Mouse (Mus musculus): Measurements from ENCODE around the gene Aco2. TPM values are rescaled to one million over a fixed set of nuclear protein-coding genes. Genes with fewer than 3 reads are reported as not detected.
A peak's percentile ranks its signal among the peaks of the same experiment; 100 is the strongest.

The Aco2 gene
- polyA plus RNA-seq, 1 experiment from 2014 or later = 293 TPM

DNA sequence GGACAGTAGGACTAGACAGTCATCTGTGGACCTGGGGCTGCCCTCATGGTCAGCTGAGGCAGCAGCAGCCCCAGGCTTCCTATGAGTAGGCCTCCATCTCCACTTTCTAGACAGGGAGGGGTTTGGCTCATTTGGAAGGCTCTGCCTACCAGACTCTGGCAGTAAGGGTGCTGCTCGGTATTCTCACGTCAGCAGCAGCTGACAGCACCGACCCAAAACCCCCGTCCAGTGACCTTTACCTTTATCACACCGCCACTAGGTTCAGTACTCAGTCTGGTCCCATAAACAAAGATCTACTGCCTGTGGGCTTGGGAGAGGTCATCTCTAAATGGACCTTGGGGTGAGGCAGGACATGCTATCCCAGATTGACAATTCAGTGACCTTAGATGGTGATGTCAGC, 43.6 kb downstream of the Aco2 start:
- WGBS = 72% methylated on average over 5 of the region's 5 CpGs
- Histone ChIP-seq H3K4me3 (ENCODE audit: low read length) (no peak overlapping the region), H3K27ac (ENCODE audit: low read length) (no peak overlapping the region), H3K4me2 (replicated peaks; ENCODE audit: low read depth, low read length) (no peak overlapping the region), H3K9me3 (ENCODE audit: low read length) (no peaks in the 10 kb centered on the region), H3K9ac (replicated peaks; ENCODE audit: low read length) (no peak overlapping the region), H3K4me1 (ENCODE audit: insufficient read depth, low read length) (0 out of 2 replicates have a peak, but pooled peaks cover 4% of the 10 kb centered on the region), H3K27me3 (ENCODE audit: insufficient read depth, low read length) (no peaks in the 10 kb centered on the region), H3K36me3 (ENCODE audit: insufficient read depth, low read length) (peaks cover 63% of the 10 kb centered on the region)
- no peak for ATAC-seq (ENCODE audit: low FRiP score, low TSS enrichment)

DNA sequence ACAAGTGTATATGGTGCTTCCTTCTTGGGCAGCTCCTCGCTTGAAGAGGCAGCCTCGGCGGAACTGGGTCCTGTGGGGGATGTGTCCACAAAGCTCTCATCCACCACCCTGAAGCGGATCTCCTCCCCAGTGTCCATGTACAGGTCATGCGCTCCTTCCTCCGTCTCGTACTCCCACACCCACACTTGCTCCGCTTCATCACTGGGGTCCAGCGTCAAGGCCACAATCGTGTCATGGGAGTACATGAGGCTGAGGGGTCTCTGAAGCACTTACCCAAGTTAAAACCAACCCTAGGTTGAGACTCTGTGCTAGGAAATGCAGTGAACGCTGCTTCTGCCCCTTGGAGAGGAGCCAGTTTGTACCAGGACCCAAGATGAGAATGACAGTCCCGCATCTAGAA, 45.1 kb downstream of the Aco2 start:
- Histone ChIP-seq H3K9ac (replicated peaks; ENCODE audit: low read length) (no peak overlapping the region), H3K4me3 (ENCODE audit: low read length) (no peak overlapping the region), H3K9me3 (ENCODE audit: low read length) (no peaks in the 10 kb centered on the region), H3K4me1 (ENCODE audit: insufficient read depth, low read length) (0 out of 2 replicates have a peak, but pooled peaks cover 3% of the 10 kb centered on the region), H3K36me3 (ENCODE audit: insufficient read depth, low read length) (peaks cover 48% of the 10 kb centered on the region), H3K27me3 (ENCODE audit: insufficient read depth, low read length) (no peaks in the 10 kb centered on the region), H3K4me2 (replicated peaks; ENCODE audit: low read depth, low read length) (no peak overlapping the region), H3K27ac (ENCODE audit: low read length) (peak overlapping the region; percentile 39; the same call in 1 of the 2 replicates)
- ATAC-seq (ENCODE audit: low FRiP score, low TSS enrichment) = no peak
- WGBS = 62% methylated on average over 12 of the region's 12 CpGs

DNA sequence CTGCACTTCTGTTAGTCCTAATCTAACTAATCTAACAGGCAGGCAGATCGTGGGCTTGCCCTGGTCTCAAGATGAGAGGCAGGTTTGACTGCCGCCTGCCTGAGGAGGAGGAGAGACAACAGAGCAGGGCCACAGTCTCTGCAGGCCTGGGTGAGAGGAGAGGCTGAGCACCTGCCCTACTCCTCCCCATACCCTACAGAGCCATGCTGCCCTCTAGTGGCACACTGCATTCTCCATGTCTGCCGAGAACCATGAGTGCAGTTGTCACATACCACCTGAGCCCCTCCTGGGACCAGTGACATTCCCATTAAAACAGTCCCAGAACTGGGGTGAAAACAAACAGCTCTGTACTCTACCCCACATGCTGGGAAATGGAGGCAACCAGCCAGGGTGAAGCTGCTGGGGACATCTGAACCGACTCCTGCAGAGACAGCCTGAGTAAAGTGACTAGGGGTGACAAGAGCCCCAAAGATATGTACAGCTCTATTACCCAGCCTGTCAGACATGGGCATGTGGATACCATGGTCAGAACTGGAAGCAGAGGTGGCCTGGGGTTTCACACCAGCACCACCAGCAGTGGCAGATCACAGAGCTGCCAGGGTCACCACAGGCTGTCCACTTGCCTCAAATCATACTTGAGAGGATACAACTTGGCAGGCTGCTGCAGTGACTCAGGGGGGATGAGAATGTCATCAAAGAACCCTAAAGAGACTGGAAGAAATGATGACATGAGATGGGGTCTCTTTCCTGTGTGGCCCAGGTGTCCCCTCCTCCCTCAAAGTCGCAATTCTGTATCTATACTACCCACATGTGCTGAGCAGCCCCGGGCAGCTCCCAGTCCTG, 45.7 kb downstream of the Aco2 start:
- no peaks in the 10 kb centered on the region for H3K9me3 ChIP-seq (ENCODE audit: low read length)
- no peaks in the 10 kb centered on the region for H3K4me1 ChIP-seq (ENCODE audit: insufficient read depth, low read length)
- H3K36me3 ChIP-seq (ENCODE audit: insufficient read depth, low read length) = peaks cover 41% of the 10 kb centered on the region
- no peaks in the 10 kb centered on the region for H3K27me3 ChIP-seq (ENCODE audit: insufficient read depth, low read length)
- ATAC-seq (ENCODE audit: low FRiP score, low TSS enrichment) = peak; percentile 73
- H3K4me3 ChIP-seq (ENCODE audit: low read length) = no peak overlapping the region
- H3K9ac ChIP-seq (replicated peaks; ENCODE audit: low read length) = no peak overlapping the region
- H3K4me2 ChIP-seq (replicated peaks; ENCODE audit: low read depth, low read length) = no peak overlapping the region
- 50% methylated on average over 6 of the region's 6 CpGs for WGBS
- peak overlapping the region; percentile 39; the same call in 1 of the 2 replicates for H3K27ac ChIP-seq (ENCODE audit: low read length)

DNA sequence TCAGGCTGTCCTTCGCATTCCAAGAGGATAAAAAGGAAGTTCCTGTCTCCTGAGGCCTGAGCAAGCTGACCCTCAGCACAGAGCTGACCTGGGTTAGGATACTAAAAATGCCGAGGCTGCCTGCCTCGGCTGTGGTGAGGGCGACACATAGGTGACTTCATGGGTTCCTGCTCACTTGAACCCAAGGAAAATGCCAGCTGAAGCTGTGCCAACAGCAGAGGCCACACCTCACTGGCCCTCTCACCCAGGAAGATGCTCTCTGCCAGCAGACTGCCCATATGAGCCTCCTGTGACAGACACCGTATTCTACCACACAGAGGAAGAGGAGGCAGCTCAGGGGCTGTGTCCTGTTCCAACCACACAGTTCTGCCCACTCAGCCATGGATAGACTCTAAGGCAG, 47.0 kb downstream of the Aco2 start:
- no peaks in the 10 kb centered on the region for H3K9me3 ChIP-seq (ENCODE audit: low read length)
- H3K4me1 ChIP-seq (ENCODE audit: insufficient read depth, low read length) = peaks cover 5% of the 10 kb centered on the region
- no peak for ATAC-seq (ENCODE audit: low FRiP score, low TSS enrichment)
- no peak overlapping the region for H3K4me3 ChIP-seq (ENCODE audit: low read length)
- H3K27ac ChIP-seq (ENCODE audit: low read length) = no peak overlapping the region
- H3K9ac ChIP-seq (replicated peaks; ENCODE audit: low read length) = no peak overlapping the region
- H3K4me2 ChIP-seq (replicated peaks; ENCODE audit: low read depth, low read length) = no peak overlapping the region
- H3K27me3 ChIP-seq (ENCODE audit: insufficient read depth, low read length) = no peaks in the 10 kb centered on the region
- 66% methylated on average over 5 of the region's 5 CpGs for WGBS
- peaks cover 29% of the 10 kb centered on the region for H3K36me3 ChIP-seq (ENCODE audit: insufficient read depth, low read length)

DNA sequence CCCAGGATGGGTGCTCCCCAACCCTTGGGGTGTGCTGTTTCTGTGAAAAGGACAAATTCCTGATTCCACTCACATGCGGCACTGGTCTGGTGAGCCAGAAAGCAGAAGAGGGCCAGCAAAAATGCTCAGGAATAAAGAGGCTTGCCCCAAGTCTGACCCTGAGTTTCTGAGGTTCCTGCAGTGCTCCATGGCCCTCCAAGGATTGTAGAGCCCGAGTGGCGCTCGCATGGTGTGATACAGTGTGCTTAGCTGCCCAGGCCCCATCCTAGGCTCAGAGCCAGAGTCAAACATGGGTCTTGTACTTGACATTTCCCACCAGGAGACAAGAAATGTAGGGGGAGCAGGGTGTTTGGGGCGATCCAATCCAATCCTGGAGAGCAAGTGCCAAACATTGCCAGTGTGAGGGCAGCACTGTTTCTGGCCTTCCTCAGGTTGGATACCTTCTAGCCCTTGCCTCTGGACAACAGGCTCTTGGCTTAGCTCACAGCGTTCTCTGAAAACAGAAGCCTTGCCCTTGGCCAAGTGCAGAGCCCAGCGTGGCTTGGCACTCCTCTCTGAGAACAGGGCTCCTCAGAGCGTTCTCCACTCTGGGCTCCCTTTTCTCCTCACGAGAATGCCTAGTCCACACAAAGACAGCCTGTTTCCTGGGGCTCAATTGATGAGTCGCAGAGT, 48.6 kb downstream of the Aco2 start:
- WGBS = 86% methylated on average over 10 of the region's 10 CpGs
- peaks cover 14% of the 10 kb centered on the region for H3K36me3 ChIP-seq (ENCODE audit: insufficient read depth, low read length)
- H3K27ac ChIP-seq (ENCODE audit: low read length) = no peak overlapping the region
- no peaks in the 10 kb centered on the region for H3K9me3 ChIP-seq (ENCODE audit: low read length)
- no peak for ATAC-seq (ENCODE audit: low FRiP score, low TSS enrichment)
- H3K4me2 ChIP-seq (replicated peaks; ENCODE audit: low read depth, low read length) = no peak overlapping the region
- peaks cover 17% of the 10 kb centered on the region for H3K4me1 ChIP-seq (ENCODE audit: insufficient read depth, low read length)
- H3K27me3 ChIP-seq (ENCODE audit: insufficient read depth, low read length) = no peaks in the 10 kb centered on the region
- no peak overlapping the region for H3K4me3 ChIP-seq (ENCODE audit: low read length)
- no peak overlapping the region for H3K9ac ChIP-seq (replicated peaks; ENCODE audit: low read length)

DNA sequence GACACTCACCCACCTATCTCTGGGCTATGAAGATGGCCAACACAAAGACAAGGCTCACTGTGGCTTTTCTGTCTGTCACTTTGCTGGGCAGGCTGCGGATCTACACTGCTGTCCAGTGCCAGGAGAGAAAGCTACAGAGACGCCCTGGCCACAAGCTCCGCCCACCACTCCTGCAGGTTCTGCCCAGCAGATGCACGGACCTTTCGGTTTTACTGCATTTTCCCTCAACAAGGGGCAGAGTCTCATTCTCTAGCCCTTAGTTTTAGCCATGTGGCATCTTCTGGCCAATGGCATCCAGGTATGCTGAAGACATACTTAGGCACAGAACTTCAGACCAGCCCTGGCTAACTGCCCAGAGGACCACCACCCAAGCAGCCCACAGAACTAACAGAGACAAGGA, 49.1 kb downstream of the Aco2 start:
- Histone ChIP-seq H3K27ac (ENCODE audit: low read length) (no peak overlapping the region), H3K4me2 (replicated peaks; ENCODE audit: low read depth, low read length) (no peak overlapping the region), H3K36me3 (ENCODE audit: insufficient read depth, low read length) (peaks cover 9% of the 10 kb centered on the region), H3K9ac (replicated peaks; ENCODE audit: low read length) (0 out of 2 replicates have a peak overlapping the region, but pooled peaks have one; percentile 14), H3K4me1 (ENCODE audit: insufficient read depth, low read length) (peaks cover 17% of the 10 kb centered on the region), H3K9me3 (ENCODE audit: low read length) (no peaks in the 10 kb centered on the region), H3K4me3 (ENCODE audit: low read length) (no peak overlapping the region), H3K27me3 (ENCODE audit: insufficient read depth, low read length) (no peaks in the 10 kb centered on the region)
- WGBS = 66% methylated on average over 4 of the region's 5 CpGs
- no peak for ATAC-seq (ENCODE audit: low FRiP score, low TSS enrichment)

DNA sequence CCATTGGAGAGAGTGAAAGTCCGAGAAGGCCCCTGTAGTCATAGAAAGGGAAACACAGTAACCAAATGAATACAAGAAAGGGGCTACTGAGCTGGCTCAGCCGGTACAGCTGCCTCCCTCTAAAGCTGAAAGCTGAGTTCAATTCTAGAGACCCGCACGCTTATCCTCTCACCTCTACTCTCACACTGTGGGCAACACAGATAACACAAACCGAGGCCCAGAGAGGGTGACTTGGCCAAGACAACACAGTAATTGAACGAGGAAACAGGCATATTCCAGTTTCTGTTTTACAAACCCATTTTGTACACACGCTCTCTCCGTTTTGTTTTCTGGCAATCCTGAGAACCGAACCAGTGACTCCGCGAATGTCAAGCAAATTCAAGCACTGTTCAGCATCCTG, 52.8 kb downstream of the Aco2 start:
- H3K36me3 ChIP-seq (ENCODE audit: insufficient read depth, low read length) = no peaks in the 10 kb centered on the region
- peak overlapping the region; percentile 78 for H3K4me2 ChIP-seq (replicated peaks; ENCODE audit: low read depth, low read length)
- ATAC-seq (ENCODE audit: low FRiP score, low TSS enrichment) = no peak
- H3K9ac ChIP-seq (replicated peaks; ENCODE audit: low read length) = no peak overlapping the region; the same call in 1 of the 2 replicates
- peaks cover 43% of the 10 kb centered on the region for H3K4me1 ChIP-seq (ENCODE audit: insufficient read depth, low read length)
- peak overlapping the region; percentile 75 for H3K4me3 ChIP-seq (ENCODE audit: low read length)
- no peak overlapping the region for H3K27ac ChIP-seq (ENCODE audit: low read length)
- H3K9me3 ChIP-seq (ENCODE audit: low read length) = no peaks in the 10 kb centered on the region
- 84% methylated on average over 11 of the region's 11 CpGs for whole genome bisulfite sequencing
- H3K27me3 ChIP-seq (ENCODE audit: insufficient read depth, low read length) = no peaks in the 10 kb centered on the region

DNA sequence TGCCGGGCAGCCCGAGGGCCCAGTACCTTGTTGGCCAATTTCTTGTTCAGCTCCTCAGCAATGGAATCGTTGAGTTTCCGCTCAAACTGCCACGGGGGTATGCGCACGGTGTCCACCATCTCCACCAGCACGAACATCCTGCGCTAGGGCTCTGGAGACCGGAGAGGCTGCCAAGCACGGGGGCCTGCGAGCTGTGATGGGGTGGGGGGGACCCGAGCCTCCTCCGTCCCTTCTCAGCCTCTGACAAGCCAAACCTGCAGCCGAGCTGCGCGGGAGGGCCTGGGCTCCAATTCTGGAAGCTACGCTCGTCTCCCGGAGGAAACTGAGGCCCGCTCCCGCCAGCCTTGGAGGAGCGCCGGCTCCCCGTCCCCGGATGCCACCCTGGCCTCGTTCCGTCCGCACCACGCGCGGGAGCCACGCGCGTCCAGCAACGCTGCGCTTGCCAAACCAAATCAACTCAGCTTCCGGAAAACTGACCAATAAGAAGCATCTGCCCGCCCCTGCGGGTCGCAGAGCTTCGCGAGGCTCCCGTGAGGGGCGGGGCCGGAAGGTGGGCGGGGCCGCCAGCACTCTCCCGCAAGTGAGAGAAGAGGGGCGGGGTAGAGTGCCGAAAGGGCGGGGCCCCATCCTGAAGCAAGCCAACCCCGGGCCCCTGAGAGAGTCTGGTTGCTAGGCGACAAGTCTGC, 53.8 kb downstream of the Aco2 start, which contains the start of gene Polr3h:
TSS of gene Polr3h (minus strand) at position 481 of the 686 bp plus-strand sequence.
- Histone ChIP-seq H3K9ac (replicated peaks; ENCODE audit: low read length) (peak within 1 kb of the TSS; percentile 82), H3K4me1 (ENCODE audit: insufficient read depth, low read length) (peaks cover 46% of the 10 kb centered on the region), H3K36me3 (ENCODE audit: insufficient read depth, low read length) (no peaks in the 10 kb centered on the region), H3K27me3 (ENCODE audit: insufficient read depth, low read length) (no peaks in the 10 kb centered on the region), H3K4me3 (ENCODE audit: low read length) (peak within 1 kb of the TSS; percentile 75), H3K9me3 (ENCODE audit: low read length) (no peaks in the 10 kb centered on the region), H3K27ac (ENCODE audit: low read length) (peak within 1 kb of the TSS; percentile 55; the same call in 1 of the 2 replicates), H3K4me2 (replicated peaks; ENCODE audit: low read depth, low read length) (peak within 1 kb of the TSS; percentile 78)
- peak; percentile 93 for ATAC-seq (ENCODE audit: low FRiP score, low TSS enrichment)
- WGBS = 1% methylated on average over 54 of the region's 54 CpGs

DNA sequence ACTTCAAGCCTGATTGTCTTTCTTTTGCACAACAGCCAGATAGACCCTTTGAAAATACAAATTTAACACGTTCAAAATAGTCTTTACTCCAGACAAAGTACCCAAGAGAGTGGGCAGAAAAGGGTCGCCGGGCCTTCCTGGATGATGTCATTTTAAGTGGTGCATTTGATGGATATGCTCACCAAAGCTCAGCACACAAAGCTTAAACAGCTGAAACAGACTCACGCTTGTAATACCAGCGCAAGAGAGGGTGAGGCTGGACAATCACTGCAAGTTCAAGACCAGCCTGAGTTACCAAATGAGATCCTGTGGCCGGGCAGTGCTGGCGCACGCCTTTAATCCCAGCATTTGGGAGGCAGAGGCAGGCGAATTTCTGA, 54.3 kb downstream of the Aco2 start:
- Histone ChIP-seq H3K4me3 (ENCODE audit: low read length) (no peak overlapping the region), H3K27me3 (ENCODE audit: insufficient read depth, low read length) (no peaks in the 10 kb centered on the region), H3K4me1 (ENCODE audit: insufficient read depth, low read length) (peaks cover 46% of the 10 kb centered on the region), H3K27ac (ENCODE audit: low read length) (no peak overlapping the region), H3K9me3 (ENCODE audit: low read length) (no peaks in the 10 kb centered on the region), H3K4me2 (replicated peaks; ENCODE audit: low read depth, low read length) (peak overlapping the region; percentile 38), H3K36me3 (ENCODE audit: insufficient read depth, low read length) (no peaks in the 10 kb centered on the region), H3K9ac (replicated peaks; ENCODE audit: low read length) (no peak overlapping the region)
- ATAC-seq (ENCODE audit: low FRiP score, low TSS enrichment) = no peak; the same call in 1 of the 2 replicates
- 37% methylated on average over 9 of the region's 9 CpGs for WGBS
